Mouse (Mus musculus): ENCODE measurements at regions not wholly inside any gene's neighbourhood (a gene's known extent, or its start where the extent isn't known, plus 50 kb on each side); places are given as distances from the start of the nearest gene placed in this dataset.

- no peak for DNase-seq (ENCODE audit: low spot score in 2 of 2)
Measured at GRCm38 (mm10) chr19:14035371-14035770, 122.0 kb downstream of the Olfr1505 start.

DNA sequence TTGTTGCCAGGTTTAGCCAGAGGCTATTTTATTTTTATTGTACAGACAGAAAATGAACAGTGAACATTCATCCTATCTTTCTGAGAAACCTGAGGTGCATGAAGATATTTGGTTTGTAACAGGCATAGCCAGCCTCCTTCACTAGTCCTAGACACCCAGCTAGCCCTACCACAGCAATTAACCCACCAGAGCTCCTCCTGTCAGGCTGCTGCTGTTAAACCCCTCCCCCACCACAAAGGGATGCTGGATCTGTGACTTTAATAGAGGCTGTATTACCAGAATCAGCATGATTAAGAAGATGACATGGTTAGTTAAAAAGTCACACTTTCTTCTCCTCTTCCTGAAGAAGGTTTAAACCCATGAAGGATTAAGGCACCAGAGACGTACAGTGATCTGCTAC, 122.5 kb downstream of the Olfr1505 start:
- DNase-seq (ENCODE audit: low spot score in 2 of 2), result no peak

DNA sequence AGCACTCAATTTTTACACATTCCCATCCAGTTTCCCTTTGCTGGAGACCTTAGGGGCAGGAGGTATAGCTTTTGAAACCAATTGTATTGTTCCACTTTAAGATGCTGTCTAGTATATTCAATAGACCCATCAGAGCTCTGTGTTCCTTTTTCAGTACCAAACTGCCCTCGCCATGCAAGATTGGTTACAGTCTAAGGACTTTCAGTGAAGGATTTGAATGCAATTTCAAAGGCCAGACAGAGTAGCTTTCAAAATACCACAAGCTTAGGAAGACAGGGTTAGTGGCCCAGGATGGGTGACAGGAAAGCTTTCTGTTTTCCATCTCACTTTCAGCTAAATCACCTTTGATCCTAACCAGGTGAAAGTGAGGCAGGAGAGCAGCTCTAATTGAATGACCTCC, 123.4 kb downstream of the Olfr1505 start:
- DNase-seq (ENCODE audit: low spot score in 2 of 2), result no peak

DNA sequence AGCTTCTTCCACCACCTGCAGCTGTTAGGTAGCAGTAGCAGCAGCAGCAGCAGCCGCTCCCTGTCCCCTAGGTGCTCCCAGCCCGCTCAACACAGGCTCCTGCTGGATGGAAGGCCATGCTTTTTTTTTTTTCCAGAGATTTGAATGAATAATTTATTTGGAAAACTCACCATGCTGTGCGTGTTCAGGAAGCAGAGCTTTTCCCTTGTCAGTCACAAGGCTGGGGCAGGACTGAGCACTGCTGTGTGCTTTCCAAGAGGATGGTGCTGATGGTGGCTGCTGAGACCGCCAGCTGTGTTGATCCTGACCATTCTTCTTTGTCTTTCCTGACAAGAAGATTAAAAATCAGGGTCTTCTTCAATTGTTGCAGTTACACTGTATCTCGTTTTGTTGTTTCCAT, 129.4 kb downstream of the Olfr1505 start:
- DNase-seq (ENCODE audit: low spot score in 2 of 2), result no peak

- no peak for DNase-seq (ENCODE audit: low spot score in 2 of 2)
Measured at GRCm38 (mm10) chr19:14045456-14045855, 132.1 kb downstream of the Olfr1505 start.

GRCm38 (mm10) chr19:14052052-14052451, 138.7 kb downstream of the Olfr1505 start:
- no peak for DNase-seq (ENCODE audit: low spot score in 2 of 2)

GRCm38 (mm10) chr19:14080538-14080937, 167.2 kb downstream of the Olfr1505 start:
- no peak for DNase-seq (ENCODE audit: low spot score in 2 of 2)

DNA sequence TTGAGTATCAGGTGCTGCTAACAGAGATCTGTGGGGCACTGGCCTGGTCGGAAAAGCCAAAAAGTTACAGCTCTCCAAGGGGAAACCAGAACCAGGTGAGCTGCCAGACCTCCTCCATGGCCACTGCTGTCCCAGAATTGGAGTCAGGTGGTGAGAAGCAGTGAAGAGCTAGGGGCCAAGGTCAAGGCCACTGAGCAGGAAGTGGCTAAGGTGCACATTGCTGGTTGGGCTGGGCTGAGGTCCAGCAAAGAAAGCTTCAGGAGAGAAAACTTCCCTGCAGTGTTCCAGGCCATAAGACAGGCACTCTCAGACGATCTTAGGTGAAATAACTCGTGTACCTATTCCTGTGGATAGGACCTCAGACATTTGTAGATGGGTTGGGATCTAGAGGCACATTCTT, 171.4 kb downstream of the Olfr1505 start:
- DNase-seq (ENCODE audit: low spot score in 2 of 2), result no peak

GRCm38 (mm10) chr19:14090106-14090505, 176.8 kb downstream of the Olfr1505 start:
- DNase-seq (ENCODE audit: low spot score in 2 of 2), result no peak

DNA sequence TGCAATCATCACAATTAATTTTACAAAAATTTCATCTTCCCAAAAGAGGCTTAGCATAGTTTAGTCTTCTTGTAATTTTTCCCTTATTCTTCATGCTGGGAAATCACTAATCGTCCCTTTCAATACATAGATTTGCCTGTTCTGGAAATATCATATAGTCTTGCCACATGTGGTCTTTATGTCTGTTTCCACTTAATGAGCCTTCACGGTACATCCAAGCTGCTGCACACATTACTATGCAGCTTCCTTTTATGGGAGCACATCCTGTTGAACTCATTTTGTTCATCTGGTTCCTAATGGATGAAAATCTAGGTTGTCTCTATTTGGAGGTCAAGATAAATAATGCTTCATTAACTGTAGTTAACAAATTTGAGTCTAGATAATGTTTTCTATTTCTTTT, 180.9 kb downstream of the Olfr1505 start:
- DNase-seq (ENCODE audit: low spot score in 2 of 2), result no peak

DNA sequence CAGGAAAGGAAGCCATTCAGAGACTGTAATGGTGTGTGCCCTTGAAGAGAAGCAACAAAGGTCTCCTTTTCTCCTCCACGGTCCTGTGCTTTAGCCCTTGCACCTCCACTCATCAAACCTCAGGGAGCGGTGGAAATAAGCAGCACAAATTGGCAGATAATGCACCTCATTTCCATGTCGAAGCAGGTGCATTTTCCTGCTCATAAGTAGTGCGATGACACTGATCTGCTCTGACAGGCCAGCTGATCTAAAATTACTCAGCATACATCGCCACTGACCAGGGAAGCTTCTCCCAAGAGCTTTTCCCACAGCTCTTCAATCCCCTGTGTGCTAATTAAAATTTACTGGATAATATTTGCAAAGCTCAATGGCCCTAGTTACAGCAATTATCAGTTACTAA, 182.9 kb downstream of the Olfr1505 start:
- DNase-seq (ENCODE audit: low spot score in 2 of 2), result no peak

- DNase-seq (ENCODE audit: low spot score in 2 of 2), result no peak
Measured at GRCm38 (mm10) chr19:14109091-14109490, 195.8 kb downstream of the Olfr1505 start.

DNA sequence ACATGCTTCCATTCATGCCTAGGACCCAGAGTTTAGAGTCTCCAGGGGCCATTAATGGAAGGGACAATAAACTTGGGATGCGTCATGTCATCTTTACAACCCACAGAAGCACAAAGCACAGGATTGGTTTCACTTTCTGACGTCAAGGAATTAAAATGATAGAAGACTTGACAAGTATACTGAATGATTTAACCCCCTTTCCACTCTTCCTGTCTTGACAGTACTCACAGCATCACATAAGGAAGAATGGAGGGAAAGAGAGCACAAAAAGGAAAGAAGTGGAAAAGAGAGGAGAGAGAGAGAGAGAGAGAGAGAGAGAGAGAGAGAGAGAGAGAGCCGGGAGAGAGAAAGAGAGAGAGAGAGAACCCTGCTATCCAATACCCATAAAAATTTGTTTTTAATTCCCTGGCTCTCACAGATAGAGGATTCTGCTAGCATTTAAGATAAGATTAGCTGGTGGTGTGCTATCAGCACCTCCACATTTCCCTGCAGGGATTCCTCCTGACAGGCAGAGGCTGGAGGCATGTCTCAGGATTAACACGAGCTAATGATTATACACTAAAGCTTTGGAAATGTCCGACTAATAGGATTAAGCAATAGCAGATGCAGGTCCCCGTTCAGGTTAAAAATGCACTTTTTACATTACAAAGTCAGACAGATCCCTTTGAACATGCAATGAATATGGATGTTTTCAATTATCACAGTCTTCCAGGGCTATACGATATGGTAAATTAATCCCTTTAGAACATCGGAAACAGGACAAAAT, 210.2 kb downstream of the Olfr1505 start:
- DNase-seq (ENCODE audit: low spot score in 2 of 2), result no peak

- no peak for DNase-seq (ENCODE audit: low spot score in 2 of 2)
Measured at GRCm38 (mm10) chr19:14124250-14124827, 211.0 kb downstream of the Olfr1505 start.

- DNase-seq (ENCODE audit: low spot score in 2 of 2), result no peak
Measured at GRCm38 (mm10) chr19:14124986-14125385, 211.7 kb downstream of the Olfr1505 start.

DNA sequence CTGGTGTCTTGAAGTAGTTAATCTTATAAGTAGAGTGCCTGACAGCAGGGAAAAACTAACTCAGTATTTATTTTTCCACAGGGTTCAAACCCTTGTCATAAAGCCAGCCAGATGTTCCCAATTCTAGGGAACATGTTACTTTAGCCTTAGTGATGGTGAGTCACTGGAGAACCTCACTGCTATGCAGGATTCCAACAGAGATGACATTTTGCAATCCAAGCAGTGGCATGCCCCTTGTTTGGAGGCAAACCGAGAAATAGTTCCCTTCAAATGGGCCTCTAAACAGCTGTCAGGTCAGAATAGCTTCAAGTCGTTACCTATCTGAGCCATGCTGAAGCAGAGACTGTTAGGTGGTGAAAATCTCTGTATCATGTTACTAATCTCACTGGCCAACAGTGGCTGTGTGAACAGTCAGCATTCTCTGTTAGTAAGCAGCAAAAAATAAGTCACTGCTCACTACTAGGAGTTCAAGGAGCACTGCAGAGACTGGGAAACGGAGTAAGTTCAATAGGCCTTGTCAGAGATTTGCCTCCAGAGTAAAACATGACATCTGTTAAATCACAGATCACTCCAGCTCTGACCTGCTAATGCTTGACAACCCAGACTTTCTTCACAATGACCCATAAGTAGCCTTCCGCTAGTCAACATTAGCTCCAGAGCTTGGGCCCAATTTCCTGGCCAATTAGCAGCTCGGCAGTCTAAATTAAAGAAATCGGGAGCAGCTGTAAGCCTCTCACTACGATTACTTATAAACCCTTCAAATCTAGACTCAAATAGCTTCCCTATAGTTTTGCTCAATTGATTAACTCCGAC, 215.3 kb downstream of the Olfr1505 start:
- no peak for DNase-seq (ENCODE audit: low spot score in 2 of 2)

DNA sequence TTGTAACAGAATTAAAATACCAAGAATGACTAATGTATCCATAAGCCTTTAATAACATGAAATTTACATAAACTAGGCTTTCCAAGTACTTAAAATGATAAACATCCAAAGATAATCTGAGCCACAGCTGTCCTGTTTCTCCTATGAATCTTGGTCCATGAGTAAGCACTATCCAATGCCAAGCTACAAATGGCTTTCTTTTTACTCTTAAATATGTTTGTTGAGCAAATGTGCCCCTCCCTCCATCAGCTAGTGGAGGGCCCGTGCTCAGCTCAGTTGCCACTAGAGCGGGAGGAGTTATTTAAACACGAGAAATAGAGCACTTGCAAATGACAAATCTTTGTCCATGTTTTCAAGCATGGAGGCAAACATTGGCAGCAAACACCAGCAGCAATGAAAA, 247.9 kb downstream of the Olfr1505 start:
- no peak for DNase-seq (ENCODE audit: low spot score in 2 of 2)

- no peak for DNase-seq (ENCODE audit: low spot score in 2 of 2)
Measured at GRCm38 (mm10) chr19:14162773-14163172, 249.4 kb downstream of the Olfr1505 start.

DNA sequence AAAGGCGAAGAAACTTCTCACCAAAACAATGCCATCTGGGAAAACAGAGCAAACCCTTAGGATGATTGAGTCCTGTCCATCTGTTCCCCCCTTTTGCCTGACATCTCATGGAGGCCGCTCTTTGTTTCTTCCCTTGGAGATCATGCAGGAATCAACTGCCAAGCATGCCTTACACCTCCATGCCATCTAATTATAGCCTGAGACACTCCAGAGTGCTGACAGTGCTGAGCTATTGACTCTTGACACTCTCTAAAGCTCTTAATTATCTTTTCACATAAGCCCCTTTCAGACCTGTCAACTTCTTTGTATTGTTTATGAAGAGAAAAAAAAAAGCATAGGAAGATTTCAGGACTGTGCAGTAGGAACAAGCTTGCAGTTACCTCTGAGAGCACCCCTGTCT, 252.4 kb downstream of the Olfr1505 start:
- no peak for DNase-seq (ENCODE audit: low spot score in 2 of 2)

GRCm38 (mm10) chr19:14180244-14180643, 266.9 kb downstream of the Olfr1505 start:
- no peak for DNase-seq (ENCODE audit: low spot score in 2 of 2)

DNA sequence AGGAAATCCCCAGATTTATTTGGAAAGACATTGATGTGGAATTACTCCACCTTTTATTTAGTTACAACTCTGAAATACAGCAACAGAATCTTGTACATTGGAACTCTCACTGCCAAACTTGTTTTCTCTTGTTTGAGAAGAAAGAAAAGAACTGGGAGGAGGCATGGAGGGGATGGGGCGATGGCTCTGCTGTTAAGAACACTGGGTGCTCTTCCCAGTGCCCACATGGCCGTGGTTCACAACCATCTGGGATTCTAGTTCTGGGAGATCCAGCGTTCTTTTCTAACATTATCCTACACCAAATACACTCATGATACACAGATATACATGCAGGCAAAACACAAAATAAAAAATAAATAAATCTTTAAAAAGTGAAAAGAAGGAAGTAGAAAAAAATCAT, 267.6 kb downstream of the Olfr1505 start:
- DNase-seq (ENCODE audit: low spot score in 2 of 2), result no peak

DNA sequence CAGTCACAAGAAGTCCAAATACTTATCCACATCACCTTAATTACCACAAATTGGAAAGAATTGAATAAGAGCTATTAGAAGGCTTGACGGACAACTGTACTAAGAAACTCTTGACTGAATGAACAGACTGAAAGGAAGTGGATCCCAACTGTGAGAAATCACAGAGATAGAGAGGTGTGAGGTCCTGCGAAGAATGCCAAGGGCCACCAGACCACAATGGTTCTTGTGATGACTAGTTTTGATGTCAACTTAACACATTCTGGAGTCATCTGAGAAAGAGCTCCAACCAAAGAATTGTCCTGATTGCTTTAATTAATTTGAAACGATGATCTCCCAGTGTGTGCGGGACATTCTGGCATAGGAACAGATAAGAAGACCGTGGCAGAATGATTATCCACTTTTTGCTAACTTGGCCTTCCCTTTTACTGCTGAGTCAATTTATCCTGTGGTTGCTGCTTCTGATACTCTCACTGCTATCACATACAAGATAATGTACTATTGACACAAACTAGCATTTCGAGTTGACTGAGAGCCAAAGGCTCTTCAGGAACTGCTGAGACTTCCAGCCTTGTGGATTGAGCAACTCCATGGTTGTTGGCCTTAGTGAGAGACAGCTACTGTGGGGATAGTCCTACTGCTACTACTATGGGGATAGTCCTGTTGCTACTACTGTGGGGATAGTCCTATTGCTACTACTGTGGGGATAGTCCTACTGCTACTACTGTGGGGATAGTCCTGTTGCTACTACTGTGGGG, 268.5 kb downstream of the Olfr1505 start:
- no peak for DNase-seq (ENCODE audit: low spot score in 2 of 2)

Measured in frontal cortex, postnatal 14 days (tissue).